Mouse (Mus musculus): ENCODE measurements around the gene Grk2.

Gene Grk2

DNA sequence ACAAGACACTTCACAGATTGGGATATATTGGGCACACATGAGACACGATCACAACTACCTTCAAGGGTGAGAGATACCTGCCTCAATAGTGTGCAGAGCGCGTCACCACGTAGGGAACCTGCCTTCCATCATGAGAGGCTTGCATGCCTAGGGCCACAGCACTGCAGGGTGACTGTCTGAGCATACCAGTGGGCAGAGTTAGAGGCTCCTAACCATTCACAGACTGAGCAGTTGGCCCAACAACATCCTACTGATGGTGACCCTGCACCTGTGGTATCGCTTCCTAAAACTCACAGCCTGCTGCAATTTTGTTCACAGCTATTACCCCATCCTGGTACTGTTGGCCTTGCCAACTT is 2.4 kb downstream of the Grk2 start:
- no peak for DNase-seq (ENCODE audit: low spot score in 2 of 2)

DNA sequence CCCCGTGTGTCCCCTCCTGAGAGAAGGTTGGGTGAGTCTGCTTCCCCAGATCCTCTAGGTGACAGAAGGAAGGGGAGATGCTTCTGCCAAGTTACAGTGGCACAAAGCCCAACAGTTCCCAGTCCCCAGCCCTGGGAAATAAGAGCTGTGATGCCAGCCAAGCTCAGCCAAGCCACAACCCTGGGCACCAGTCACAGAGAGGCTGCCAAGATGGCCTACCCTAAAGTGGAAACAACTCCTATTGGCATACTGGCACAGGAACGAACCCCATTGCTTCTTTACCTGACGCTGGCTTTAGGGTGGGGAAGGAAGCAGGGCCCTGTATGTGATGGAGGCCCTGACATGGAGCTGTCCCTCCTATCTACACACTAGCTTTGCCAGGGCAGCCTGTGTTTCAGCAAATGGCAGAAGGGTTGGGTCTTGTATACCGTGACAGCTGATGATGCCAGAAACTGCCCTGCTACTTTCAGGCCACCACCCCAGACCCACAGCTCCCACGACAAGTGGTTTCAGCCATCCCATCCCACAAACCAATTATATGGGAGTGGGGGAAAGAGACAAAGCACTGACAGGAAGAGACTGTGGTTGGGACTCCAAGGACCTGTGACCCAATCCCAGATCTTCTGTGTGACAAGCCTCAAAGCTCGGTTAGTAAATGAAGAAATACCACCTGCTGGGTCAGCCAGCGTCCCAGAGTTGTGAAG is 2.9 kb downstream of the Grk2 start:
- no peak for DNase-seq (ENCODE audit: low spot score in 2 of 2)

DNA sequence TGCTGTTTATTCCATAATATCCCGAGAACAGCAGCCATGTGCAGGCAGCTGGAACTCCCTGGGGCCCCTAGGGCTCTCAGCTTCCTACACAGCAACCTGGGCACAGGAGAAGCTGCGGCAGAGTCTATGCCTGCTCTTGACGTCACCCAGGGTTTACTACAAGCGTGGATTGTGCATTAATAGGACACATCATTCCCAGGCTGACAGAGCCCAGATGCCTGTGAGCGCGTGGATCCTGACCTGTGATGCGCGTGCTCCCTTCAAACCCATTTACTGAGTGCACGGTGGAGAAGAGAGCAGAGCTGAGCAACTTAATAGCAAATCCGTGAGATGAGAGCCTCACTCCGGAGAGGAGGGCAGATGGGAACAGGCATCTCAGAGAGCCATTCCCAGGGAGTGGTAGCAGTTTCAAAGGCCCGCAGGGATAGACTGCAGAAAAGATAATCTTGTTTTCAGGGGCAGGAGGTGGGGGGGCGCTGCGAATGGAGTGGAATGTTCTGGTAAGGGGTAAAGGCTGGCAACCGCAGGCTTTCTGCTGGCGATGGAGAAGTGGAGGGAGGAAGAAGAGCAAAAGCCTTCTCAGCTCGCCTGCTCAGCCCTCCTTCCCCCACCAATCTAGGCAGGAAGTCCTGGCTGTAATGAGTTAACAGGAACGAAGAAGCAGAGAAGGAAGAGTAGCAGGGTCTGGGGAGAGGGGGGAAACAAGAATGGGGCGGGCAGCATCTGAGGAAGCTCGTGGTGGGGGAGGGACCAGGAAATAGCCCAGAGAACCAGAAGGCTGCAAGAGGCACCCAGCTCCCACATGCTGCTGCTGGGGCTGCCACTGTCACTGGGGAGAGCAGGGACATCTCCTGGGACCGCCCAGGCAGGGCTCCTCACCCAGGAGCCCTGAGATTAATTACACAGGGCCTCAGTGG is 4.0 kb downstream of the Grk2 start:
- DNase-seq (ENCODE audit: low spot score in 2 of 2): peak; percentile 53 to 62

GRCm38 (mm10) chr19:4300852-4301734 is 4.9 kb downstream of the Grk2 start:
- no peak for DNase-seq (ENCODE audit: low spot score in 2 of 2)

DNA sequence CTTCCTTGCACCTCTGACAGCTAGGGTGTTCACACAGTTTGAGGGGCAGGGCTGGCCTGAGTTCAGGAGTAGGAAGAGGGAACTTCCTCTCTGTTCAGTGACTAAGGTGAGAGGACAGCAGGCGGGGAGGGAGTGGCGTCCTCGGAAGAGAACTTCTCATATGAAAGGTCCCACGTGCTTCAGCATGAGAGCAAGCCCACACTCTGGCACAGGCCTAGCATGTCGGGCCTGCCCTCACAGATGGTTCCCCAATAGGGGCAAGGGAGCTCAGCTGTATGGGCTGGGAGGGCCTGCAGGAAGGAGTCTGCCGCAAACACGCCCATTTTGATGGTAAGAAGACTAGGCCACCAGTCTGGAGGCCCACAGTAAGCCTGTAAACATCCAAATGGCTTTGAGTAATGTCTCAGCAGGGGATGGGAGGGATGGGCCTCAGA is 5.7 kb downstream of the Grk2 start:
- DNase-seq (ENCODE audit: low spot score in 2 of 2): peak; percentile 59 to 68

- no peak for DNase-seq (ENCODE audit: low spot score in 2 of 2)
Observed at GRCm38 (mm10) chr19:4299574-4300270, 6.3 kb downstream of the Grk2 start.

- DNase-seq (ENCODE audit: low spot score in 2 of 2): no peak
Observed at GRCm38 (mm10) chr19:4299126-4299525, 6.9 kb downstream of the Grk2 start.

DNA sequence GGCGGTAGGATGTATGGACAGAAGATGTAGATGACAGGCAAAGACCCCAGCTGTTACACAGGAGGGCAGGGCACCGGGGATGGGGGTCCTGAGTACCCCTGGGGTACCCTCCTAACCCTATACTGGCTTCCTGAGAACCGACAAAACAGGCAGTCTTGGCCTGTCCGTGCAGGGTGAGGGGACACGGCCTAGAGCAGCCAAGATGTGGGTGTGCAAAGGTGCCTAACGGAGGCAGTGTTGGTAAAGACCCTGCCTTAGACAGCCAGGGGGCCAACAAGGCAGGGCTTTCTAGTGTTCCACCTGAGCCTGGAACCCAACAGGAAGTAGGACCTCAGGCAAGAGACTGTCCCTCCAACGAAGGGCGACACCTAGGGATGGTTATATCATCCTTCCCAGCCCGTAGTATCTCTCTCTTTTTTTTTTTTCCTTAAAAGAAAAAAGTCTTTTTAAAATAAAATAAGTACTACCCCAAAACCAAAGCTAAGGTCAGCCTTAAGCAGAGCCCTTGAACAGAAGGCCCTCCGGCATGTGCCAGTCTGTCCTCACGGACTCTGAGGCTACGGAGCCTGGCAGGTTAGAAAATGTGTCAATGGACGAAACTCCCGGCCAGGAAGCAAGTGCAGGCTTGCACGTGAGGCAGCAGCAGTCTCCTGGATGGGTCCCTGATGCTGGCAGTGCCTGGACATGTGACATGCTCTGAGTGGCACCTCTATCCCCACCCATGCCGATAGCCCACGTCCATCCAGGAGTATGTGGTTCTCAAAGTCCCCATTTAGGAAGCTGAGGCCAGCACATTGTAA is 7.5 kb downstream of the Grk2 start:
- no peak for DNase-seq (ENCODE audit: low spot score in 2 of 2)

DNA sequence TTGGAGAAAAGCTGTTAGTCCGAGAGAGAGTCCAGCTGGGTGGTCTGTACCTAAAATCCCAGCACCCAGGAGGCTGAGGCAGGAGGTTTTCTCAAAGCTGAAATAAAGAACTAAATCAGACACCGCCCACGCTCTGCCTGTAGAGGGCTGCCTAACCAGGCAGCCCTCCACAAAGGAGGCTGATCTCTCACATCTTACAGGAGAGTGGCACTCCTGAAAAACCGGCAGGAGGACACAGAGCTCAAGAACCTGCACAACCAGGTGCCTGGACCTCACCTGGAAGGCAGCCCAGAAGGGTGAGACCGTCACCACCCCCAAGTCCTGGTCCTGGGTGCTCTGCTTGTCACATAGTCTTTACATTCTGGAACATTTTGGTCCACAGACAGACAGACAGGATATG is 8.2 kb downstream of the Grk2 start:
- DNase-seq (ENCODE audit: low spot score in 2 of 2): no peak

GRCm38 (mm10) chr19:4296611-4297010 is 9.4 kb downstream of the Grk2 start:
- no peak for DNase-seq (ENCODE audit: low spot score in 2 of 2)

DNA sequence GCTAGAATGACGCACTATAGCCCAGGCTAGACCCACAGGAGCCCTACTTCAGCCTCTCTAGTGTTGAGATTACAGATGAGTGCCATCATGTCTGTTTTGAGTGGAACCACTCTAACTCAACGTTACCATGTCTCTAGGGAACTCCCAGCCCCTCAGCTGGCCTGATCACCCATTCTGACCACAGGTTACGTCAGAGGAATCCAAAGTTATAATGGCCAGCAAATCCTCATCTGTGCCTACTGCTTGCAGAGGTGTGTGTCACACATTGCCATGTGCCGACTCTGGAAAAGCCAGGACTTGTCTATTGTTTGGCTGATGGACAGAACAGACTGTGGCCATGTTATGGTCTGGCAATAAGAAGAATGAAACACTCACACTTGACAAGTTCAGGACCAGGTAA is 10.6 kb downstream of the Grk2 start:
- no peak for DNase-seq (ENCODE audit: low spot score in 2 of 2)

DNA sequence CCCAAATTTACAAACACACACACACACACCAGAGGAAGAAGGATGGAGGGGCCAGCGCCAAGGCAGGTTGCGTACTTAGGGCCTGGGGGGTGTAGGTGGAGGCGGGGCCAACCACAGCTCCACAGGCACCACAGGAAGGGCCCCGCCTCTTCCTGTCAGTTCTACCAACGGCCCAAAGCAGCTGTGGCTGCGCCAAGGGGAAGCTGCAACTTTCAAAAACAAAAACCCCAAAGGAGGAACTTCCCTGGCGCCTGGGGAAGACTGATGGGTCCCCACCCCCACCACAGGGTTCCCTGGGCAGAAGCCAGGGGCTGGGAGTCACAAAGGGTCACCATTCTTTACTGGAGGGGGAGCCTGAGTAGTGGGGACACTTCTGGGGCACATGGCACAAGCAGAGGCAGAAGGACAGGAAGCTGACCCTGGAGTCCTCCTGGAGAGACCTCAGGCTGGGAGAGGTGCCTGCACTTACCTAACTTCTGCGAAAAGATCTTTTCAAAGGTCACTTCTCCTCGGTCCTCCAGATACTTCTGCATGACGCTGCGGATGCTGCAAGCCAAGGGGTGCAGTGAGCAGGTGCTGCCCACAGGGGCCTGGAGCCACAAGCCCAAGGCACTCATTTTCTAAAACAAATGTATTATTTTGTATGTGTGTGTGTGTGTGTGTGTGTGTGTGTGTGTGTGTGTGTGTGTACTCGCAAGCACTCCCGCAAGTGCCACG is 11.5 kb downstream of the Grk2 start:
- peak; percentile 58 to 66 for DNase-seq (ENCODE audit: low spot score in 2 of 2)

GRCm38 (mm10) chr19:4291161-4291560 is 14.9 kb downstream of the Grk2 start:
- no peak for DNase-seq (ENCODE audit: low spot score in 2 of 2)

GRCm38 (mm10) chr19:4290749-4291148 is 15.3 kb downstream of the Grk2 start:
- no peak for DNase-seq (ENCODE audit: low spot score in 2 of 2)

- no peak for DNase-seq (ENCODE audit: low spot score in 2 of 2)
Observed at GRCm38 (mm10) chr19:4283653-4284052, 22.4 kb downstream of the Grk2 start.

GRCm38 (mm10) chr19:4282898-4283553 is 23.0 kb downstream of the Grk2 start, which contains the start of gene Ankrd13d:
Ankrd13d (minus strand) TSS chr19:4283137.
- DNase-seq (ENCODE audit: low spot score in 2 of 2): peak; percentile 81 to 85

DNA sequence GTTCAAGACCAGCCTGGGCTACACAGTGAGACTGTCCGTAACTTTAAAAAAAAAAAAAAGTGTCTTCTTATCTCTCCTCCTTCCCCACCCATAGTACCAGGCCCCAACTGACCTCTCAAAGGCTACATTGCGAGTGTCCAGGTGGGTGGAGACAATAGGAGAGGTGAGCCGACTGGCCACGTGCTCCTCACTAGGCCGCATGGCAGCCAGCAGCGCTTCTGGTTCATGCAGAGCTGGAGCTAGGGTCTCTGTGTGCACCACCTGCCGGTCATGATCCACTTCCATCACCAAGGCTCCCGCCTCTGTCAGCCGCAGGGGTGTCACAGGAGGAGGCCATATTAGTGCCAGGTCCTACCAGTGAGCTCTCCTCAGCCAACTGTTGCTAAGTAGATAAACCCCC is 25.6 kb downstream of the Grk2 start:
- DNase-seq (ENCODE audit: low spot score in 2 of 2): no peak

GRCm38 (mm10) chr19:4279487-4279886 is 26.5 kb downstream of the Grk2 start:
- DNase-seq (ENCODE audit: low spot score in 2 of 2): no peak

GRCm38 (mm10) chr19:4270972-4271371 is 35.0 kb downstream of the Grk2 start:
- no peak for DNase-seq (ENCODE audit: low spot score in 2 of 2)
